Mouse (Mus musculus): ENCODE measurements around the gene Ccdc71.

DNA sequence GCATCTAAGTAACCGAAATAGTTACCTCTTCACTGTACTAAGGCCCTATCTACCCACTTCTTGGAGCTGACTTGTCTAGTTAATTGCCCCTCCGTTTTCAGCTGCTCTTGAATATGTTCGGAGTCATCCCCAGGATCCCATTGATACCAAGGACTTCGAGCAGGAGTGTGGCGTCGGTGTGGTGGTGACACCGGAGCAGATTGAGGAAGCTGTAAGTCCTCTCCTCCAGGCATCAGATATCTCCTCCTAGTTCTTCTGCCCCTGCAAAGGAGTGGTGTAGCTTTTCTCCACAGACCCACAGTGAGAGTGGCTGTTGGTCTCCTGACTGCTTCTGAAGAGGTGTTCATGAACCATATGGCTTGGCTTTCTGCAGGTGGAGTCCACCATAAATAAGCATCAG lies 48.4 kb downstream of the Ccdc71 start:
- no peak for TF ChIP-seq CTCF (IDR thresholded peaks at IDR 0.05; ENCODE audit: low read depth, low read length)
- no peak for TF ChIP-seq POLR2AphosphoS5 (IDR thresholded peaks at IDR 0.05; ENCODE audit: insufficient replicate concordance, low read depth, low read length)
- no peak for TF ChIP-seq TAL1 (conservative IDR thresholded peaks at IDR 0.05; ENCODE audit: low read depth, low read length)
- TF ChIP-seq GATA1 (IDR thresholded peaks at IDR 0.05; ENCODE audit: borderline replicate concordance, low read length), result no peak
- no peak for TF ChIP-seq GATA2 (IDR thresholded peaks at IDR 0.05; ENCODE audit: borderline replicate concordance, low read depth, low read length)

All from G1E (cell line).